Mouse (Mus musculus) lung, postnatal 10 days (tissue): ENCODE measurements around the gene Bap1.

Experiments used
- DNase-seq: peaks from one replicate; pipeline ENCODE4 v3.0.0; 2021

Gene Bap1

DNA sequence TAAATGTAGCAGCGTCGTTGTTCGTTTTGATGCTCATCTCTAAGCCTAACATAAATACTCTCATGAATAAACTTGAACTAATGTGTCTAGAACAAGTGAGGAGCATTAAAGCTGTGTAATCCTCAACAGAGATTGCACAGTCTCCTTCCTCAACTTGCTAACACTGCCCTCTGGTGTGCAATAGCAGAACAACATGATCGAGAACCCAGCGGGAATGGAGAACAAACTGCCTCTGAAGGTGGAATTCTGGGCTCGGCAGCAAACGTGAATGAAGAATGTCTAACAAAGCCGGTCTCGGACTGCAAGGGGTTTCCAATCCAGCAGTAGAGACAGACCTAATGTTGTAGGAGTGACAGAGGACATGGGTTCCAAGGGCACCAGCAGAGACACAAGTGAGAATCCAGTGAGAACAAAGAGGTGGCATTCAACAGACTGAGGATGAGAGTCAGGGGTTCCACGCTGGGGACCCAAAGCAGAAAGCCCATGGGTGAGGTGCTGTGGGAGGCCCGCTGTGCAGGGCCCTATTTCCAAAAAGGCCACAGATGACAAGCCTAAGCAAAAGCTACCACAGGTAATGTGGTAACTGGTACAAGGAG, 17.2 kb upstream of the Bap1 start:
- DNase-seq = peak; percentile 93

- DNase-seq = peak; percentile 79
Observed at GRCm38 (mm10) chr14:31237101-31237882, 14.0 kb upstream of the Bap1 start.

DNA sequence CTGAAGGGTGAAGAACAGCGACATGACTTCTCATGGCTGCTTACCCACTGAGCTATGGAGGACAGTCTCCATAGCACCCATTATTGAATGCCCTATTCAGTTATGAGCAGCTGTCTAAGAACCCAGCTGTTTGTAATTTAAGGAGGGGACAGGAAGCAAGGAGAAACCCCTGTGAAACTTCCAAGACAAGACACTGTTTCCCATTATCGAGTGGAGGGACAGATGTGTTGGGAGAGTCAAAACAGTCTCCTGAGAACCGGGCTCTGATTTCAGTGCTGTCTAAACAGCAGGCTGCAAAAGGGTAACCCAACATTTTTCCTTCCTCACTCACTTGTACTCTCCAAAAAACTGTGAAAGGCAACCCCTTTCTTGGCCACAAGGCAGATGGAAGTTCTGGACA, 10.7 kb upstream of the Bap1 start:
- no peak for DNase-seq

GRCm38 (mm10) chr14:31244777-31245176, 6.5 kb upstream of the Bap1 start:
- DNase-seq = no peak

DNA sequence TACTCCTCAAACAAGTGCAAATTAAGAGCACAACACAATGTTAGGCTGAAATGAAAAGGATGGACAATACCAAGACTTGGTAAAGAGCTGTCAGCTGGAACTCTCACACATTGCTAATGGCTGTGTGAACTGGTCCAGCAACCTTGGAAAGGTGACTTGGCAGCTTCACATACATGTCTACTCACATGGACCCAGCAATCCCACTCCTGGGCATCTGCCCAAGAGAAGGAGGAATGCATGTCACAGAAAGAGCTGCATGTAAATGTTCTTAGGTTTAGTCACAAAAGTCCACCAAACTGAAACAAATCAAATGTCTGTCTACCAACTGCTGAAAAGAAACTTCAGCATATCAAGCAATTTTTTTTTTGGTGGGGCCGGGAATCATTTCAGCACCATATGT, 5.3 kb upstream of the Bap1 start:
- no peak for DNase-seq

GRCm38 (mm10) chr14:31248396-31248795, 2.9 kb upstream of the Bap1 start:
- no peak for DNase-seq

DNA sequence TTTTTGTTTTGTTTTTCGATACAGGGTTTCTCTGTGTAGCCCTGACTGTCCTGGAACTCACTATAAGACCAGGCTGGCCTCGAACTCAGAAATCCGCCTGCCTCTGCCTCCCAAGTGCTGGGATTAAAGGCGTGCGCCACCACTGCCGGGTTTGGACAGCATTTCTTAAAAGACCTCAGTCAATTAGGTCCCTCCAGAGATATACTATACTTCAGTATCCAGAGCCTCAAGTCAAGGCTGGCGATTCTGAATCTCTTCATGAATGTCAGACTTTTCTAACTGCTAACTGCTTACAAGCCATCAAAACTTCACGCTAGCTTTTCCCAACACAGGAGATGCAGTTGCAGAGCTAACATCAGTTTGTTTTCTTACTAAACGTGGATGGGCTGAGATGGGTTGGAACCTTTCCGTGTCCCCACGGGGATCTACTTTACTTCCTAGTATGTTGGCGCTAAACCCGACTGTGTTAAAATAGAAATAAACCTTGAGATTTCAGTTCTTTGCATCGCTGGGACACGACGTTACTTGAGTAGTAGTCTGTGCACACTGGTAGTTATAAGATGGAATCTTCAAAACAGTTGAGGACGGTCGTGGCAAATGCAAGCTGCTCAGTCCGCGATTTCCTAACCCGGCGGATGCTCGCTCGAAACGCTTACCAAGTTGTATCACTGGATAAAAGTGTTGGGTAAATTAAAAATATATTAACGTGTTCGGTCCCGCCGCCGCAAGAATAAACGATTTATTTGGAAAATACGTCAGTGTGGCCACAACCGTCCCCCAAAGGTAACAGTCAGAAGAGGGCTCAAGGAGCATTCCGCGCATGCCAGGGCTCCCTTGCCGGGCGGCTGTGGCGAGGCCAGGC, 797 bp upstream of the Bap1 start:
- DNase-seq = no peak

DNA sequence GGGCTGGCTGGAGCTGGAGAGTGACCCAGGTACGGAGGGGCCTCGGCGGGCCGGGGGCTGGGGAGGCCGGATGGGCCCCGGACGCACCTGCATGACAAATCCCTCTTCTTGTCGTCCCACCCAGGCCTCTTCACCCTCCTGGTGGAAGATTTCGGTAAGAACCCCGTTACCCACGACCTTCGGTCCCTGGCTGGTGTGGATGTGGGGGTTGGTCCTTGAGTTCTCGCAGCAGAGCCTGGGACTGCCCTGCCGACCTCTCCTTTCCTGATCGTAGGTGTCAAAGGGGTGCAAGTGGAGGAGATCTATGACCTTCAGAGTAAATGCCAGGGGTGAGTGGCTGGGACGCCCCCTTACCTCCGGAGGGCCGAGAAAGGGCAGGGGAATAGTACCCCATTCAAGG, 376 bp downstream of the Bap1 start:
- DNase-seq = no peak

GRCm38 (mm10) chr14:31252091-31252490, 841 bp downstream of the Bap1 start:
- no peak for DNase-seq

DNA sequence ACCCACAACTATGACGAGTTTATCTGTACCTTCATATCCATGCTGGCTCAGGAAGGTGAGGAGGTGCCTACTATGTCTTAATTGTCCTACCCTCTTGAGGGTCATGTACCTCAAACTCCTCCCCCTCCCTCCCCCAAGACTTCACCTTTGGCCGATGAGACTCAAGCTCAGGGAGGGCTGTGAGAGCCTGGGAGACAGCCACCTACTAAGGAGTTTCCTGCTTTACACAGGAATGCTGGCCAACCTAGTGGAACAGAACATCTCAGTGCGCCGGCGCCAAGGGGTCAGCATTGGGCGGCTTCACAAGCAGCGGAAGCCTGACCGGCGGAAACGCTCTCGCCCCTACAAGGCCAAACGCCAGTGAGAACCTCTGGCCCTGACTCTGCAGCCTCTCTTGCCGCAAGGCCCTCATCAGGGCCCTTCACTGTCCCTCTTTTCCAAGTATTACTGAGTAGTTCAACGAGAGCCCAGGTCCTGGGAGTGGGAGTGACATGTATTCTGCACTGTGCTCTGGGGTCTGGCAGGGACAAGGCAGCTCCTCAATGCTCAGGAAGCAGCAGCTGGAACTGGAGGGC, 7.3 kb downstream of the Bap1 start:
- DNase-seq = no peak

- DNase-seq = no peak
Observed at GRCm38 (mm10) chr14:31260374-31260773, 9.1 kb downstream of the Bap1 start.

- no peak for DNase-seq
Observed at GRCm38 (mm10) chr14:31260932-31261331, 9.7 kb downstream of the Bap1 start.

DNA sequence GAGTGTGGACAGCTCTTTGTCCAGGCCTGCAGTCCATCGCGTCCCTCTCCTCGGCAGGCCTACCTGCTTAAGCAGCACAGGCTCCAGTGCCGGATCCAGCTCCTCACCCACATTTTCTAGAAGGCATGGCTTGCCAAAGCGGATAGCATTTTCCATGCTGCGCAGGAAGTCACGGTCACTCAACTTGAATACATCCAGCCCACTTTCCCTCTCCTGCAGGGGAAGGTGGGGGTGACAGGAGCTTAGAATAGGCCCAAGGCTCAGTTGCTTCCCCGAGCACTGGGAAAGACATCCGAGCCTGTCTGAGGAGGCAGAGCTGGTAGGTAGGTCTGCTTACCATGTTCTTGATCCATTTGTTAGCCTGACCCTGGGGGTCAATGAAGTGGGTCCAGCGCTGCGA, 16.4 kb downstream of the Bap1 start:
- DNase-seq = no peak

DNA sequence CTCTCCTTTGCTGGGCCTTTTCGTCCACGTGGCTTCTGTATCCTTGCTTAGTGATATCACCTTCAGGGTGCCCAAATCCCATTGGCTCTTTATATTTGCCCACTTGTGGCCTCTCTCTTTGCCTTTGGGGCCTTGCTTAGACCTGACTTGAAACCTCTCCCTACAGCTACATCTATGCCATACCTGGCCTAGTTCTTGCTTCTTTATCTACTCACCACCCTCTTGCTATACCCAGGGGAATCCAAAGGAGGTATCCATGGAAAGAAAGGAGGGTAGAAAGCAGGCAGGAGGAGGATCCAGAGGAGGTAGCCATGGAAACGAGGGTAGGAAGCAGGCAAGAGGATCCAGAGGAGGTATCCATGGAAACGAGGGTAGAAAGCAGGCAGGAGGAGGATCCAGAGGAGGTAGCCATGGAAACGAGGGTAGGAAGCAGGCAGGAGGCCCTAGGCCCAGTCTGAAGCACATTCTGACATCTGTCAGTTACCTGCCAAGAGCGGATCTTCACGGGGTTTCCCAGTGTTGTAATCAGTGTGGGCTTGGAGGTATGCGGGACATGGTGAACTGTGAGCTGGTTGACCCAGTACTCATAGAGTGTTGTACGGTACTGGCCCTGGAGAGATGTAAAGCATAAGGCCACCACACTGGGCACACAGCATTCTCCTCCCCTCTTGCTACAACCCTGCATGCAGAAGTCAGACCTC, 17.2 kb downstream of the Bap1 start:
- DNase-seq = no peak

DNA sequence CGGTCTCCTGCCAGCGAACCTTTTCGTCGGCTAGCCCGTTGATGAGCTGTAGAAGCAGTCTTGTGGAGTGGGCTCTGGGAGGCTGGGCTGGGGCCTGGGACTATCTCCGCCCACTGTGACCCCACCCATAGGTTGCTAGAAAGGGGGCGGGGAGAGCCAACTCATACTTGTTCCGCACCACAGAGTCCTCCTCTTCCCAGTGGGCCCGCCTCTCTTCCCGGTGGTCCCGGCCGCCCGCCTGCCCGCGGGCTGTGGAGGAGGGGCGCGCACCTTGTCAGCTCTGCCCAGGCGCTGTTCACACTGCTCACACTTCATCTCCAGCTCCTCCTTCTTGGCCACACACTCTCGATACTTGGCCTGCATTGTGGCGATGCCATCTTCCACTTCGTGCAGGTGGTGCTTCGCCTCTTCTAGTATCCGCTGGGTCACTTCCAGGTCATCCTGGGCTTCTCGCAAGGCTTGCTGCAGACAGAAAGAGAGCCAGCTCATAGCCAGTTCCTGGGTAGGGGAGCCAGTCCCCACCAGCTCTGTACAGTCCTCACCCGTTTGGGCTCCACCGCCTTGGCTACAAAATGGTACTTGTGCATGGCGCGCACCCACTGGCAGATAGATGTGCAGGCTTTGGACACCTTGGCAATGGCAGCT, 18.3 kb downstream of the Bap1 start:
- peak; percentile 77 for DNase-seq

GRCm38 (mm10) chr14:31271121-31271520, 19.9 kb downstream of the Bap1 start:
- DNase-seq = no peak

GRCm38 (mm10) chr14:31272164-31272563, 20.9 kb downstream of the Bap1 start:
- DNase-seq = peak; percentile 86

GRCm38 (mm10) chr14:31285728-31286127, 34.5 kb downstream of the Bap1 start:
- DNase-seq = no peak
